Mouse (Mus musculus) limb, embryonic 10.5 days (tissue): ENCODE data around the gene Calr. TPM values are rescaled to one million over a fixed set of nuclear protein-coding genes. Genes with fewer than 3 reads are reported as not detected.

Experiments used
- DNase-seq: peaks from one replicate; pipeline ENCODE4 v3.0.0-alpha.2; 2017; ENCODE audit warnings: low spot score
- H3K27ac ChIP-seq: fragments of 300-500 bp; sonication (generic); 2 replicates; pipeline ENCODE4 v1.5.1; 2016; ENCODE audit warnings: mild to moderate bottlenecking
- H3K27me3 ChIP-seq: fragments of 300-500 bp; sonication (generic); 2 replicates; pipeline ENCODE4 v1.6.1; 2016; ENCODE audit warnings: low read depth, mild to moderate bottlenecking; ENCODE audit not compliant: poor library complexity, severe bottlenecking
- H3K36me3 ChIP-seq: fragments of 300-500 bp; sonication (generic); 2 replicates; pipeline ENCODE4 v1.6.1; 2016; ENCODE audit warnings: mild to moderate bottlenecking, moderate library complexity
- H3K4me1 ChIP-seq: fragments of 300-500 bp; sonication (generic); 2 replicates; pipeline ENCODE4 v1.6.1; 2016
- H3K4me3 ChIP-seq: fragments of 300-500 bp; sonication (generic); 2 replicates; pipeline ENCODE4 v1.5.1; 2016; ENCODE audit warnings: mild to moderate bottlenecking, moderate library complexity
- H3K9me3 ChIP-seq: fragments of 300-500 bp; sonication (generic); replicated peaks from 2 replicates; pipeline ENCODE4 v1.6.1; 2016; ENCODE audit warnings: mild to moderate bottlenecking
- WGBS: fragments of 180-500 bp; shearing (Covaris S2); methylation state at CpG from one replicate; pipeline ENCODE4 v1.1.7; 2016; 5-methylcytosine and 5-hydroxymethylcytosine counted together
- polyA plus RNA-seq: library from polyadenylated mRNA; unstranded; fragments of >200 nt; fragmentation: Nextera tagmentation; extraction: Ambion mirVana; gene quantifications from 2 replicates; pipeline ENCODE4 v1.2.1, GENCODE M21; 2016

The Calr gene
- polyA plus RNA-seq, 1 experiment from 2014 or later: 820 TPM

DNA sequence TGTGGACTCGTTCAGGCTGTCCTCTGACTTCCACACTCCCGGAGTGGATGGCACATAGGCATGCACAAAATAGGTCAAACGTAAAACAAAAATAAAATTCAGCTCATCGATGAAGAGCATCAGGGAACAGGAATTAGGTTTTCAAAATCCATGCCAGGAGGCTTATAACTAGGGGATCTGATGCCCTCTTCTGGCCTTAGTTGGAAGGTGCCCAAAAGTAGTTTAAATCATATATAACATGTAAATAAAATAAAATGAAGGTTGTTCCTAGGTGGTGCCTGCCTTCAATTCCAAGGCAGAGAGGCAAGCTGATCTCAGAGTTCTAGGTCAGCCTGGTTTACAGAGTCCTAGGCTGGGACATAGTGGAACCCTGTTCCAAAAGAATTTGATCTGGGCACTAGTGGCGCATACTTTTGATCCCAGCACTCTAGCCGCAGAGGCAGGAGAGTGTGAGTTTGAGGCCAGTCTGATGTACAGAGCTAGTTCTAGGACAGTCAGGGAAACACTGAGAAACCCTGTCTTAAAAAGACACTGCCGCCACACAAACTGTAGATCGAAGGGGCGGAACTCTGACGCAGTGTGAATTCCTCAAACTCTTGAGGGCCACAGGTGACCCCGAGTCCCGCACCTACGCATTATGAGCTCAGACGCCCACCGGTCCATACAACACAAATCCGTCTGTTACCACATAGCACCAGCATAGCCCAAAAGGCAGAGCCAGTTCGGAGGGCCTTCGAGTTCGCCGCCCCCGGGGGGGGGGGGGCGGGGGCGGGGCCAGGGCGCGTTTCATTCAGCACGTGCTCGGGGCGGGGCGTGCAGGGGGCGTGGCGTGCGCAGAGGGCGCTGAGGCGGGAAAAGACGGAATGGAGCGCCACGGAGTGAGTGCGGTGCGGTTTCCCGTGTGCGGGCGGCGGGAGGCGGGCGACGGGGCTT is 24.9 kb upstream of the Calr start, which contains the start of gene Syce2:
Gene Syce2 (plus strand): TSS at position 736 of the 933 bp plus-strand sequence.
- peak; percentile 86 for DNase-seq
- Histone ChIP-seq H3K4me1 (peaks cover 16% of the 10 kb centered on the region), H3K27me3 (peaks cover 12% of the 10 kb centered on the region), H3K4me3 (peak within 1 kb of the TSS; percentile 59), H3K36me3 (peaks cover 33% of the 10 kb centered on the region), H3K9me3 (no peaks in the 10 kb centered on the region), H3K27ac (peak within 1 kb of the TSS; percentile 84)
- WGBS: 14% methylated on average over 44 of the region's 46 CpGs

GRCm38 (mm10) chr8:84856864-84857441 is 10.2 kb upstream of the Calr start, which contains the start of gene Farsa:
Gene Farsa (plus strand): TSS chr8:84856989.
- Histone ChIP-seq H3K27ac (peak within 1 kb of the TSS; percentile 92), H3K4me3 (peak within 1 kb of the TSS; percentile 93), H3K27me3 (no peaks in the 10 kb centered on the region), H3K36me3 (peaks cover 30% of the 10 kb centered on the region), H3K9me3 (no peaks in the 10 kb centered on the region), H3K4me1 (peaks cover 12% of the 10 kb centered on the region)
- WGBS: under 1% methylated on average over 39 of the region's 39 CpGs
- DNase-seq: peak; percentile 97

DNA sequence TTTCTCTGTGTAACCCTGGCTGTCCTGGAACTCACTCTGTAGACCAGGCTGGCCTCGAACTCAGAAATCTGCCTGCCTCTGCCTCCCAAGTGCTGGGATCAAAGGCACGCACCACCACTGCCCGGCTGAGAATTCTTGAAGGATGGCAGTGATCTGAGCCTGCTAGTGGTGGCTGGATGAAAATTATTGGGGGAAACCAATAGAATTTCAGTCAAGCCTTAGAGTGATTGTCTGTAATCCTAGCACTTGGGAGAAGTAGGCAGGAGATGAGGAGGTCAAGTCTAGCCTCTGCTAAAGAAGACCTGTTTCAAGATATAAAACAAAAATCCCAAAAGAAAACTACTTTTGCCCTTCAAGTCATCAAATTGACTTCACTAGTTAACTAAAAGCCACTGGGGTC is 9.7 kb upstream of the Calr start:
- no peak for DNase-seq
- peaks cover 12% of the 10 kb centered on the region for H3K4me1 ChIP-seq
- H3K36me3 ChIP-seq: peaks cover 25% of the 10 kb centered on the region
- no peaks in the 10 kb centered on the region for H3K27me3 ChIP-seq
- H3K4me3 ChIP-seq: peak overlapping the region; percentile 93
- 92% methylated on average over 3 of the region's 3 CpGs for WGBS
- H3K27ac ChIP-seq: 0 out of 2 replicates have a peak overlapping the region, but pooled peaks have one; percentile 92
- no peaks in the 10 kb centered on the region for H3K9me3 ChIP-seq

- Histone ChIP-seq H3K4me3 (peak overlapping the region; percentile 95), H3K27ac (peak overlapping the region; percentile 94), H3K27me3 (no peaks in the 10 kb centered on the region), H3K9me3 (no peaks in the 10 kb centered on the region), H3K4me1 (peaks cover 35% of the 10 kb centered on the region), H3K36me3 (peaks cover 32% of the 10 kb centered on the region)
- no peak for DNase-seq
- WGBS: 55% methylated on average over 6 of the region's 6 CpGs
These were observed 1.1 kb upstream of the Calr start for GRCm38 (mm10) chr8:84847684-84848435.

DNA sequence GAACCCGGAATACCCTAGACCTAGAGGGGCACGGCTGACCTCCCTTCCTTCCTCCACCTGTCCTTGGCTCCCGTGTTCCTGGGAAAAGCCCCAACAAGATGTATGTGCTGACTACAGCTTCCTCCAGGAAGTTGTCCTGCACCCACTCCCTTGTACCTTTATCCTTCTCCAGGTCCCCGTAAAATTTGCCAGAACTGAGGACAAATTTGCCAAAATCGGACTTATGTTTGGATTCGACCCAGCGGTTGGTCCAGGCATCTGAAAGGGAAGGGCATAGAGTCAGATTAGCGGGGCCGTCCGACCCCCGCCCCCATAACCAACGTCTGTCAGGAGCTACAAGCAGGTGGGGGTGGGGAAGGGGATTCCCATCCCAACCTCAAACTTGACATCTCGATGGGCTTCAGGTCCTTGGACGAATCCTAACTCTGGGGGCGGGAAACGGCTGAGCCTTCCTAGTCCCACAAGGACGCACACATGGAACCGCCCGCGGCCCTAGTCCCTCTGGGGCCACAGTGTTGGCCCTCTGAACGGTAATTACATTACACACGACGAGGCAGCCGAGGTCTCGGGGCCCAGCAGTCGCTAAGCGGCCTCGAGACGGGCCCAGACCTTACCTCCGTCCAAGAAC is 526 bp downstream of the Calr start:
- under 1% methylated on average over 30 of the region's 30 CpGs for WGBS
- peaks cover 39% of the 10 kb centered on the region for H3K4me1 ChIP-seq

GRCm38 (mm10) chr8:84845355-84846093 is 1.2 kb downstream of the Calr start:
- Histone ChIP-seq H3K27ac (peak overlapping the region; percentile 94), H3K4me3 (peak overlapping the region; percentile 95), H3K4me1 (peaks cover 39% of the 10 kb centered on the region), H3K36me3 (peaks cover 51% of the 10 kb centered on the region), H3K27me3 (no peaks in the 10 kb centered on the region), H3K9me3 (no peaks in the 10 kb centered on the region)
- peak; percentile 55 for DNase-seq
- 22% methylated on average over 12 of the region's 12 CpGs for WGBS

More for the DNA sequence above, 526 bp downstream of the Calr start:
- no peak for DNase-seq
- Histone ChIP-seq H3K4me3 (peak overlapping the region; percentile 95), H3K36me3 (peaks cover 49% of the 10 kb centered on the region), H3K27me3 (no peaks in the 10 kb centered on the region), H3K9me3 (no peaks in the 10 kb centered on the region), H3K27ac (peak overlapping the region; percentile 94)

- Histone ChIP-seq H3K36me3 (peaks cover 51% of the 10 kb centered on the region), H3K9me3 (no peaks in the 10 kb centered on the region), H3K27ac (no peak overlapping the region), H3K27me3 (no peaks in the 10 kb centered on the region), H3K4me1 (peaks cover 43% of the 10 kb centered on the region), H3K4me3 (peak overlapping the region; percentile 95)
- WGBS: 89% methylated on average over 9 of the region's 9 CpGs
- DNase-seq: no peak
These were observed 2.2 kb downstream of the Calr start for GRCm38 (mm10) chr8:84844397-84845070.

DNA sequence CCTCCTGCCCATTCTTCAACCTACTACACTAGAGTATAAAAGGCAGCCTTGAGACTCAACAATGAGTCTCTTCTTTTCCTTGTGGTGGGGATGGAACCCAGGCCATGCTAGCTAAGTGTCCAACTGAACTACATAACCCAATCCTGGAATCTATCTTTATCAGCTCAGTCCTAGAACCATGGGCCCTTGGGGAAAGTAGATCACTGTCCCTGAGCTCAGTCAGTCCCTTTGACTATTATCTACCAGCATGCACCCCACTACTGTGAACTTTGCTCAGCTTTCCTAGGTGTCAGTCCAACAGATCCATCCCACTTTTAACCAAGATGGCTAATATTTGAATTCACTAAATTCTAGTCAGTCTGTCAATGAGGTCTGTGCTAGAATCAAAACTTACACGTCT is 5.2 kb downstream of the Calr start:
- no peak for DNase-seq
- WGBS: 78% methylated on average over 1 of the region's 1 CpGs
- Histone ChIP-seq H3K27ac (no peak overlapping the region), H3K27me3 (no peaks in the 10 kb centered on the region), H3K36me3 (peaks cover 80% of the 10 kb centered on the region), H3K4me3 (0 out of 2 replicates have a peak overlapping the region, but pooled peaks have one; percentile 14), H3K9me3 (no peaks in the 10 kb centered on the region), H3K4me1 (peaks cover 54% of the 10 kb centered on the region)

- H3K9me3 ChIP-seq: no peaks in the 10 kb centered on the region
- H3K27ac ChIP-seq: peak within 1 kb of the TSS; percentile 94
- peak; percentile 95 for DNase-seq
- H3K4me3 ChIP-seq: peak within 1 kb of the TSS; percentile 77
- H3K36me3 ChIP-seq: peaks cover 84% of the 10 kb centered on the region
- under 1% methylated on average over 48 of the region's 55 CpGs for WGBS
- peaks cover 62% of the 10 kb centered on the region for H3K4me1 ChIP-seq
- no peaks in the 10 kb centered on the region for H3K27me3 ChIP-seq
These were observed 6.3 kb downstream of the Calr start, which contains the start of gene Rad23a for GRCm38 (mm10) chr8:84840248-84840999. Gene Rad23a (minus strand): TSS chr8:84840665.

DNA sequence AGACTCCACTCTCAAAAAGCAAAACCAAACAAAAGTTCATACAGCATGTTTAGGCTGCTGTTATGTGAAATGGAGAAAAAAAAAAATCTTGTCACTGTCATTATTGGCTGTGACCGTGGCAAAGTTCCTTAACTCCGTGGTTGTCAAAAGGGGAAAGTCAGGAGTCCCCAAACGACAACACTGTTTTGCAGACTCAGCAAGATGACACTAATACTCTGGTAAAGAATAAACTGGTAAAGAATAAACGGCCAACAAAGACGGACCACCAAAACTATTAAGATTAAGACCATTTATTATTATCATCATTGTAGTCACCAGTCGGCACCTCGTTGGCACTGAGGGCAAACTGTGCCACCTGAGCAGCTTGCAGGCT is 6.9 kb downstream of the Calr start:
- peaks cover 83% of the 10 kb centered on the region for H3K36me3 ChIP-seq
- H3K27me3 ChIP-seq: no peaks in the 10 kb centered on the region
- WGBS: 8% methylated on average over 7 of the region's 7 CpGs
- no peaks in the 10 kb centered on the region for H3K9me3 ChIP-seq
- DNase-seq: no peak
- H3K27ac ChIP-seq: peak overlapping the region; percentile 94
- H3K4me1 ChIP-seq: peaks cover 60% of the 10 kb centered on the region
- peak overlapping the region; percentile 77 for H3K4me3 ChIP-seq

DNA sequence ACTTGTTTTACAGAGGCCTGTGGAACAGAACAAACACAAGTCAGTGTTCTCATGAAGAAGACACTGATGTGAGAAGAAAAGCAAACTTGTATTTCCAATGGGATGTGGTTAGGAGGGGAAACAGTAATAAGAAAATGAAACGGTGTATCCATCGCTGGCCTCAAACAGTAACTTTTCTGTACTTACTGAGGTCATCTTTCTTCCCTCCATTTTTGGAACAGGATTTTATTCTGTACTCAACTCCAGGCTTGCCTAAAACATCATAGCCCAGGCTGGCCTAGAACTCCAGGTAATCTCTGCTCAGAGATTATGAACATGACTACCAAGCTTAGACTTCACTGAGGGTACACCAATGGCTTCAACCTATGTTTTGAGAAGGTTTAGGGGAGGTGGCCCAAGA is 7.3 kb downstream of the Calr start:
- Histone ChIP-seq H3K36me3 (peaks cover 83% of the 10 kb centered on the region), H3K9me3 (no peaks in the 10 kb centered on the region), H3K27me3 (no peaks in the 10 kb centered on the region), H3K4me1 (peaks cover 56% of the 10 kb centered on the region), H3K4me3 (peak overlapping the region; percentile 77), H3K27ac (no peak overlapping the region)
- WGBS: 95% methylated on average over 2 of the region's 2 CpGs
- DNase-seq: no peak
